Mouse (Mus musculus) fibroblast of lung, adult 2 months (primary cell): ENCODE measurements at regions not wholly inside any gene's neighbourhood (a gene's known extent, or its start where the extent isn't known, plus 50 kb on each side); places are given as distances from the start of the nearest gene placed in this dataset.
"Not testable (repeated sequence)": the region's sequence is repeated elsewhere in the genome, so short reads cannot be mapped to it uniquely, and the experiment has no call there.

Experiments used
- DNase-seq: peaks from one replicate; pipeline ENCODE4 v3.0.0-alpha.2; 2011; ENCODE audit warnings: low read depth

GRCm38 (mm10) chr13:5920422-5920821, 59.1 kb downstream of the Klf6 start:
- no peak for DNase-seq

- peak; percentile 38 for DNase-seq
Observed at GRCm38 (mm10) chr13:5931433-5931832, 70.2 kb downstream of the Klf6 start.

GRCm38 (mm10) chr13:5937436-5937835, 76.2 kb downstream of the Klf6 start:
- DNase-seq = peak; percentile 26

GRCm38 (mm10) chr13:5937970-5938369, 76.7 kb downstream of the Klf6 start:
- no peak for DNase-seq

GRCm38 (mm10) chr13:5939368-5939767, 78.1 kb downstream of the Klf6 start:
- no peak for DNase-seq

GRCm38 (mm10) chr13:5952863-5953262, 91.6 kb downstream of the Klf6 start:
- DNase-seq = no peak

GRCm38 (mm10) chr13:5955121-5955520, 93.8 kb downstream of the Klf6 start:
- not testable (repeated sequence) for DNase-seq

GRCm38 (mm10) chr13:5956145-5956544, 94.9 kb downstream of the Klf6 start:
- no peak for DNase-seq

GRCm38 (mm10) chr13:5962947-5963346, 101.7 kb downstream of the Klf6 start:
- DNase-seq = no peak

GRCm38 (mm10) chr13:5964626-5965025, 103.3 kb downstream of the Klf6 start:
- no peak for DNase-seq

- no peak for DNase-seq
Observed at GRCm38 (mm10) chr13:5978615-5979014, 117.3 kb downstream of the Klf6 start.

- no peak for DNase-seq
Observed at GRCm38 (mm10) chr13:5987491-5987890, 126.2 kb downstream of the Klf6 start.

GRCm38 (mm10) chr13:5988407-5988806, 127.1 kb downstream of the Klf6 start:
- DNase-seq = no peak

- no peak for DNase-seq
Observed at GRCm38 (mm10) chr13:6000559-6001217, 139.4 kb downstream of the Klf6 start.

- no peak for DNase-seq
Observed at GRCm38 (mm10) chr13:6001218-6001564, 139.9 kb downstream of the Klf6 start.

GRCm38 (mm10) chr13:6005901-6006300, 144.6 kb downstream of the Klf6 start:
- DNase-seq = no peak

GRCm38 (mm10) chr13:6009671-6010070, 148.4 kb downstream of the Klf6 start:
- peak; percentile 11 for DNase-seq

GRCm38 (mm10) chr13:6027207-6027606, 165.9 kb downstream of the Klf6 start:
- DNase-seq = peak; percentile 16

- no peak for DNase-seq
Observed at GRCm38 (mm10) chr13:6028878-6029277, 167.6 kb downstream of the Klf6 start.

GRCm38 (mm10) chr13:6029461-6029860, 168.2 kb downstream of the Klf6 start:
- peak; percentile 31 for DNase-seq

GRCm38 (mm10) chr13:6030128-6030527, 168.8 kb downstream of the Klf6 start:
- peak; percentile 20 for DNase-seq

GRCm38 (mm10) chr13:6040132-6040531, 178.8 kb downstream of the Klf6 start:
- DNase-seq = no peak

GRCm38 (mm10) chr13:6040663-6041062, 179.4 kb downstream of the Klf6 start:
- DNase-seq = no peak

GRCm38 (mm10) chr13:6042495-6042894, 181.2 kb downstream of the Klf6 start:
- DNase-seq = no peak
